Mouse (Mus musculus) liver, postnatal 0 days (tissue): ENCODE results near the gene Ppp1r14b.

Source experiments
- CTCF ChIP-seq: sonication (generic); IDR thresholded peaks from 2 replicates; pipeline ENCODE4 v1.5.1; 2016; ENCODE audit warnings: antibody characterized with exemption, low read depth
- EP300 ChIP-seq: IDR thresholded peaks from 2 replicates; pipeline ENCODE4 v1.6.1; 2016; ENCODE audit warnings: antibody characterized with exemption, low read depth, mild to moderate bottlenecking

- no peak for TF ChIP-seq EP300
- no peak for TF ChIP-seq CTCF
Measured at GRCm38 (mm10) chr19:6997721-6998290, 23.0 kb downstream of the Ppp1r14b start.
